In genomic region chr11:100861335-100861734, GRCm38 (mm10) we compare ENCODE assay signal across 10 mouse cellular contexts. TPM values are rescaled to one million over a fixed set of nuclear protein-coding genes. Genes with fewer than 3 reads are reported as not detected.
DNase-seq lines count a peak whose midpoint lies in the region; ATAC-seq and TF ChIP-seq lines count a peak whose summit lies in the region.
"Had no signal": no experiment of that assay in that cellular context is flagged by ENCODE, and none has a peak within 500 bp of the region (broad histone marks: within the 10 kb centered on the region; RNA-seq: fewer than 3 reads in every experiment).

No protein-coding gene starts in this region.

- peaks cover 30% of the 10 kb centered on the region for H3K27me3 ChIP-seq in kidney, embryonic 15.5 days
- no peaks in the 10 kb centered on the region for H3K27me3 ChIP-seq in intestine, embryonic 15.5 days (replicated peaks)
- H3K27me3 ChIP-seq in myocyte (ENCODE audit: control insufficient read depth, insufficient read depth, insufficient read length): no peaks in the 10 kb centered on the region

- no peaks in the 10 kb centered on the region for H3K79me2 ChIP-seq in myocyte (ENCODE audit: control insufficient read depth, insufficient read depth)

- no peaks in the 10 kb centered on the region for H3K9me3 ChIP-seq in kidney, embryonic 15.5 days (replicated peaks)
- no peaks in the 10 kb centered on the region for H3K9me3 ChIP-seq in intestine, embryonic 15.5 days
- H3K9me3 ChIP-seq: embryonic facial prominence, embryonic 12.5 days had no signal

- H3K27ac ChIP-seq in kidney, embryonic 15.5 days: no peak overlapping the region
- H3K27ac ChIP-seq in intestine, embryonic 15.5 days: no peak overlapping the region
- H3K27ac ChIP-seq: embryonic facial prominence, embryonic 12.5 days had no signal

- no peak for ATAC-seq in kidney, embryonic 15.5 days (replicated peaks; ENCODE audit: low FRiP score)
- no peak for ATAC-seq in intestine, embryonic 15.5 days

- peaks cover 14% of the 10 kb centered on the region for H3K4me1 ChIP-seq in kidney, embryonic 15.5 days
- H3K4me1 ChIP-seq in intestine, embryonic 15.5 days (replicated peaks): peaks cover 10% of the 10 kb centered on the region; the same call in 1 of the 2 replicates
- H3K4me1 ChIP-seq: embryonic facial prominence, embryonic 12.5 days had no signal

- DNase-seq in kidney, adult 8-10 months: no peak
- peak; percentile 74 for DNase-seq in MEL-GATA-1-ER (ENCODE audit: extremely low read depth, low read depth)
- no peak for DNase-seq in left cerebral cortex, postnatal 36 days (ENCODE audit: low spot score in 2 of 2)
- DNase-seq in left cerebral cortex, adult 8-10 months (ENCODE audit: low spot score in 2 of 2): no peak
- DNase-seq: gastrocnemius, postnatal 25 days; kidney, adult 2 months had no signal

- H3K4me2 ChIP-seq in kidney, embryonic 15.5 days: peak overlapping the region; percentile 71; the same call in 1 of the 2 replicates
- H3K4me2 ChIP-seq in intestine, embryonic 15.5 days (replicated peaks): peak overlapping the region; percentile 89; the same call in 1 of the 2 replicates
- peak overlapping the region; percentile 93 for H3K4me2 ChIP-seq in myocyte (ENCODE audit: low read depth)

- no peak for TF ChIP-seq POLR2A in myocyte (IDR thresholded peaks at IDR 0.05; ENCODE audit: insufficient read length, low read depth)

- H3K36me3 ChIP-seq in kidney, embryonic 15.5 days: no peaks in the 10 kb centered on the region
- no peaks in the 10 kb centered on the region for H3K36me3 ChIP-seq in intestine, embryonic 15.5 days
- H3K36me3 ChIP-seq in myocyte (ENCODE audit: control insufficient read depth, insufficient read depth): no peaks in the 10 kb centered on the region
- H3K36me3 ChIP-seq: embryonic facial prominence, embryonic 12.5 days had no signal

- H3K4me3 ChIP-seq in kidney, embryonic 15.5 days (replicated peaks): no peak overlapping the region; the same call in 1 of the 2 replicates
- H3K4me3 ChIP-seq in intestine, embryonic 15.5 days (replicated peaks): no peak overlapping the region
- H3K4me3 ChIP-seq in myocyte: peak overlapping the region; percentile 39

- 92% methylated on average over 7 of the region's 7 CpGs for WGBS in kidney, embryonic 15.5 days
- 87% methylated on average over 7 of the region's 7 CpGs for WGBS in intestine, embryonic 15.5 days

- no peak overlapping the region for H3K9ac ChIP-seq in kidney, embryonic 15.5 days
- no peak overlapping the region for H3K9ac ChIP-seq in intestine, embryonic 15.5 days
- H3K9ac ChIP-seq: embryonic facial prominence, embryonic 12.5 days had no signal

- no peak overlapping the region for H3ac ChIP-seq in myocyte (ENCODE audit: control insufficient read depth, insufficient read length)

- intact Hi-C loops in left cerebral cortex, postnatal 36 days (cut with DNase I): no loop called here

TF ChIP-seq in myocyte, 11 proteins besides CTCF, POLR2A, EP300 and RAD21:
- TF ChIP-seq MYOD1 (IDR thresholded peaks at IDR 0.05; ENCODE audit: control insufficient read depth in 1 of 3, insufficient read length in 2 of 3, low read depth in 2 of 3) (peak in 1 of 3 experiments; percentile 28), MAX (IDR thresholded peaks at IDR 0.05; ENCODE audit: low read depth) (no peak)

RNA-seq across cellular contexts. Expression of gene Stat5a, which starts 2.2 kb away (rescaled TPM):
- 3.1 and 3.7 TPM in 2 replicates for polyA plus RNA-seq in kidney, embryonic 15.5 days (2015; fragmentation: Nextera tagmentation; extraction: Ambion mirVana)
- polyA plus RNA-seq in intestine, embryonic 15.5 days (2015; fragmentation: Nextera tagmentation; extraction: Ambion mirVana): 5.5 and 6.0 TPM in 2 replicates
- polyA plus RNA-seq in myocyte (2012; fragmentation: generic; extraction: Trizol): 27.2 TPM
- 1 to 10 TPM; 1.3 to 1.4 TPM for total RNA-seq in left cerebral cortex, postnatal 36 days (2021)
- 1 to 10 TPM; 2.0 to 2.8 (median 2.1) TPM for total RNA-seq in left cerebral cortex, adult 8-10 months (2022)

RNA-seq across cellular contexts. Expression of gene Stat5b, which starts 10.8 kb away (rescaled TPM):
- 19.6 and 19.9 TPM in 2 replicates for polyA plus RNA-seq in kidney, embryonic 15.5 days (2015; fragmentation: Nextera tagmentation; extraction: Ambion mirVana)
- 24.2 and 26.8 TPM in 2 replicates for polyA plus RNA-seq in intestine, embryonic 15.5 days (2015; fragmentation: Nextera tagmentation; extraction: Ambion mirVana)
- 12.0 TPM for polyA plus RNA-seq in myocyte (2012; fragmentation: generic; extraction: Trizol)
- 10 to 100 TPM; 22.3 to 23.1 TPM for total RNA-seq in left cerebral cortex, postnatal 36 days (2021)
- total RNA-seq in left cerebral cortex, adult 8-10 months (2022): 10 to 100 TPM; 26.8 to 30.9 (median 30.6) TPM
